Mouse (Mus musculus) liver, embryonic 11.5 days (tissue): ENCODE results near the gene Tmem108. TPM values are rescaled to one million over a fixed set of nuclear protein-coding genes. Genes with fewer than 3 reads are reported as not detected.

Experiments
- ATAC-seq: fragments of 200-750 bp; cut with Nextera tagmentation; replicated peaks from 2 replicates; pipeline ENCODE4 v1.8.0; 2017; ENCODE audit warnings: moderate number of reproducible peaks, mild to moderate bottlenecking, moderate TSS enrichment, moderate library complexity; ENCODE audit not compliant: low FRiP score
- DNase-seq: peaks from one replicate; pipeline ENCODE4 v3.0.0-alpha.2; 2017; ENCODE audit warnings: low spot score
- H3K27ac ChIP-seq: fragments of 300-500 bp; sonication (generic); 2 replicates; pipeline ENCODE4 v1.5.1; 2014; ENCODE audit warnings: mild to moderate bottlenecking, low read depth, low read length, control low read depth
- H3K27me3 ChIP-seq: fragments of 300-500 bp; sonication (generic); replicated peaks from 2 replicates; pipeline ENCODE4 v1.6.1; 2014; ENCODE audit warnings: low read length, mixed read lengths; ENCODE audit not compliant: control insufficient read depth, insufficient read depth
- H3K36me3 ChIP-seq: fragments of 300-500 bp; sonication (generic); 2 replicates; pipeline ENCODE4 v1.6.1; 2014; ENCODE audit warnings: mild to moderate bottlenecking, low read length, moderate library complexity, mixed read lengths; ENCODE audit not compliant: control insufficient read depth, insufficient read depth
- H3K4me1 ChIP-seq: fragments of 300-500 bp; sonication (generic); replicated peaks from 2 replicates; pipeline ENCODE4 v1.6.1; 2014; ENCODE audit warnings: low read length, mixed read lengths; ENCODE audit not compliant: control insufficient read depth, insufficient read depth
- H3K4me2 ChIP-seq: fragments of 300-500 bp; sonication (generic); 2 replicates; pipeline ENCODE4 v1.6.1; 2014; ENCODE audit warnings: mild to moderate bottlenecking, control low read depth, moderate library complexity
- H3K4me3 ChIP-seq: fragments of 300-500 bp; sonication (generic); 2 replicates; pipeline ENCODE4 v1.5.1; 2014; ENCODE audit warnings: low read depth, low read length, control low read depth
- H3K9ac ChIP-seq: fragments of 300-500 bp; sonication (generic); 2 replicates; pipeline ENCODE4 v1.6.1; 2014; ENCODE audit warnings: low read depth, low read length, control low read depth
- H3K9me3 ChIP-seq: fragments of 300-500 bp; sonication (generic); 2 replicates; pipeline ENCODE4 v1.6.1; 2016; ENCODE audit warnings: low read length, inconsistent platforms, mixed read lengths; ENCODE audit not compliant: control insufficient read depth
- WGBS: fragments of 180-500 bp; shearing (Covaris S2); extraction: QIAGEN DNeasy Blood & Tissue Kit; methylation state at CpG from one replicate; pipeline ENCODE4 v1.1.7; 2014; 5-methylcytosine and 5-hydroxymethylcytosine counted together
- polyA plus RNA-seq: library from polyadenylated mRNA; unstranded; fragments of >200 nt; fragmentation: Nextera tagmentation; extraction: Ambion mirVana; gene quantifications from 2 replicates; pipeline ENCODE4 v1.2.1, GENCODE M21; 2014

Tmem108 gene
- polyA plus RNA-seq, 1 experiment from 2014 or later: 17.6 TPM

DNA sequence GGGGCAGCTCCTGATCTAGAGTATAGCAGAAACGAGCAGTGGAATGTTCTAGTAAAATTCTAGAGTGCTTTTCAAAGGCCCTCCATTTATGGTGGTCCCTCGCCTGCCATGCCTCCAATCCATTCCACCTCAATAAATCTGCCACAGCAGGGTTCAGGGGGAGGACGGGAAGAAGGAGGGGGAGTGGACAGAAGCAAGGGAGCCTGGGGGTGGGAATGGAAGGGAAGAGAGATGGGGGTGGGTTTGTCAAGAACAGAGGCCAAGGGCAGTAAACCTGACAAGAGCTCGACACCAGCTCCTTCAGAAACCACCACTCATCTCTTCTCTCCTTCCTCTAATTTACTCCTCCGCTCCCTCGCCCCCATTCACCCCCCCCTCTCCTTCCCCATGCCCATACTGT is 238.6 kb downstream of the Tmem108 start:
- Histone ChIP-seq H3K4me2 (no peak overlapping the region), H3K4me3 (no peak overlapping the region), H3K36me3 (no peaks in the 10 kb centered on the region), H3K27me3 (no peaks in the 10 kb centered on the region), H3K9me3 (no peaks in the 10 kb centered on the region), H3K9ac (no peak overlapping the region), H3K27ac (no peak overlapping the region), H3K4me1 (no peaks in the 10 kb centered on the region)
- DNase-seq: no peak
- 60% methylated on average over 6 of the region's 6 CpGs for WGBS
- no peak for ATAC-seq

DNA sequence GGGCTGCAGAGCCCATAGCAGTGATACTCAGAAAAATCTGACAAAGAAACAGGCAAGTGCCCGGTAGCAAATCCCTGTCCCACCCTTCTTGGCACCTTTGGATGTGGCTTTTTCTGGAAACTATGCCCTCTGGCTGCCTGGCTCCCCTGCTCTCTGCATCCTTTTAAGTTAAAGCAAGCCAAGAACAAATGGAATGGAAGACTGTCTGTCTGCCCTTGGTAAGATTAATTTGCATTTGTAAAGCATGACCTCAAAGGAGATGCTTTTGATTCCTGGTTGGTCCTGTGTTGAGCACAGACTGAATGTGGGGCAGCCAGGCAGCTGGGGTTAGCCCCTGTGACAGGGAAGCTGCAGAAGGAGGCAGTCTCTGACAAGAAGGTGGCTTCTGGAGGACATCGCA is 247.8 kb downstream of the Tmem108 start:
- H3K9me3 ChIP-seq: no peaks in the 10 kb centered on the region
- H3K27ac ChIP-seq: no peak overlapping the region

DNA sequence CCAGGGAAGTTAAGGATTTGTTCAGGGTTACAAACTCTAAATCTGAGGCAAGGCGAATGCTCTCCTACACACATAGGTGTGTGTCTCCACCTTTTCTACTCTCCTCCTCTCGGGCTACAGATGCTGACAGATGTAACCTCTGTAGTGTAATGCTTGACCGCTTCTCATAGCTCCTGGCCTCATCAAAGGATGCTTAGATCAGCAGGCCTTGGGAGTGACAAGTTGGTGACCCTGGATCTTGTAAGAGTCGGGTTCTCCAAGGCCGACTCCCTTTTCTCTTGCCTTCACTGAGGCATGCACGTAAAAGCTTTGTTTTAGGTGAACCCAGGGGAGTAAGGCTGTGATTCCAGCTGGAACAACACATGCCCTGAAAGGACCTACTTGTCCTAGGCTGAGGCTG is 249.4 kb downstream of the Tmem108 start:
- no peak overlapping the region for H3K4me3 ChIP-seq
- DNase-seq (no peak), ATAC-seq (no peak)
- no peaks in the 10 kb centered on the region for H3K36me3 ChIP-seq
- no peaks in the 10 kb centered on the region for H3K9me3 ChIP-seq
- no peak overlapping the region for H3K27ac ChIP-seq
- H3K4me1 ChIP-seq: no peaks in the 10 kb centered on the region
- H3K9ac ChIP-seq: no peak overlapping the region
- H3K27me3 ChIP-seq: no peaks in the 10 kb centered on the region
- no peak overlapping the region for H3K4me2 ChIP-seq
- 79% methylated on average over 6 of the region's 6 CpGs for WGBS

More for the DNA sequence above, 247.8 kb downstream of the Tmem108 start:
- no peak overlapping the region for H3K9ac ChIP-seq
- ATAC-seq (no peak), DNase-seq (no peak)
- H3K4me2 ChIP-seq: no peak overlapping the region
- H3K4me3 ChIP-seq: no peak overlapping the region
- 81% methylated on average over 2 of the region's 2 CpGs for WGBS
- no peaks in the 10 kb centered on the region for H3K27me3 ChIP-seq
- H3K36me3 ChIP-seq: no peaks in the 10 kb centered on the region
- H3K4me1 ChIP-seq: no peaks in the 10 kb centered on the region

DNA sequence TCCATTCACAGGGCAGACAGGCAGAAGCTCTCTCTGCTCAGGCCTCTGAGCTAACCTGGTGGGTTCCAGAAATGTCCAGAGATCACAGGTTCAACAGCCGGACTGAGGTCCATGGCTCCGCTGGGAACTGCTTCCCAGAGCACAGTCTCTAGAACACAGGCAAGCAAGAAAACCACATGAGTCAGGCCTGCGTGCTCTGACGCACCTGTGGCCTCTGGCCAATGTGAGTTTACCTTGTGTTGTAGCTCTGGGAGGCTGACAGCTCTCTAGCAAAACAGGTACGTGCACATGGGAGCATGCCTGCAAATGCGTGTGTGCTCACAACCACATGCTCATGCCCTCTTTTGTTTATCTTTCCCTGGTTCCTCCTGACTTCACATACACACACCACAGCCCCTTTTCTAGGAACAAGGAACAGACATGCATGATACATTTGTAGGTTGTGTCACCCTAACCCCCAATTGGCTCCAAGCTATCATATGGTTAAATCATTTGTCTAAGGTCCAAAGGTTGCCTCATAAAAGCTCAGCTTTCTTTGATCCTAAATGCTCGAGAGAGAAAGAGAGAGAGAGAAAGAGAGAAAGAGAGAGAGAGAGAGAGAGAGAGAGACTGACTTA is 254.6 kb downstream of the Tmem108 start:
- DNase-seq: no peak
- Histone ChIP-seq H3K27ac (no peak overlapping the region), H3K27me3 (no peaks in the 10 kb centered on the region), H3K9ac (no peak overlapping the region), H3K36me3 (no peaks in the 10 kb centered on the region), H3K4me3 (no peak overlapping the region), H3K4me1 (0 out of 2 replicates have a peak, but pooled peaks cover 3% of the 10 kb centered on the region), H3K9me3 (no peaks in the 10 kb centered on the region; the same call in 1 of the 2 replicates), H3K4me2 (no peak overlapping the region)
- WGBS: 79% methylated on average over 7 of the region's 7 CpGs
- ATAC-seq: no peak

DNA sequence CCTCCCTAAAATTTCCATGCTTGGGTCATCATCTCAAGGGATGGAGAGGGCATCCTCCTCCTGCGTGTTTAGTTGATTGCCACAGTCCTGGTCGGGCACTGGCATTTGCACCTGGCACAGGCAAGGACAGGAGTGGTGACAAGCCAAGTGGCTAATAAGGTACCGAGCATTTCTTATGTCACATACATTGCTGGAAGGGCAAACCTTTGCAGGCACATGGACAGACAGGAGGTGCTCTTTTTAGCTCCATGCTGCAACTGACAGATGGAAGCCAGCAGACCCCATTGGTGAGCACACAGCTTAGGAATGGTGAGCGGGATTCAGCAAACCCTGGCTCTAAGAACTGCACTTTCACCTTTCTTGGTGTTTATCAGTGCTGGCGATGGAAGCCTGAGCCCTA is 256.6 kb downstream of the Tmem108 start:
- Histone ChIP-seq H3K4me3 (no peak overlapping the region), H3K27me3 (no peaks in the 10 kb centered on the region), H3K27ac (no peak overlapping the region), H3K9me3 (no peaks in the 10 kb centered on the region; the same call in 1 of the 2 replicates), H3K4me2 (no peak overlapping the region), H3K4me1 (0 out of 2 replicates have a peak, but pooled peaks cover 8% of the 10 kb centered on the region), H3K36me3 (no peaks in the 10 kb centered on the region), H3K9ac (no peak overlapping the region)
- ATAC-seq (no peak), DNase-seq (no peak)
- WGBS: 75% methylated on average over 5 of the region's 5 CpGs

DNA sequence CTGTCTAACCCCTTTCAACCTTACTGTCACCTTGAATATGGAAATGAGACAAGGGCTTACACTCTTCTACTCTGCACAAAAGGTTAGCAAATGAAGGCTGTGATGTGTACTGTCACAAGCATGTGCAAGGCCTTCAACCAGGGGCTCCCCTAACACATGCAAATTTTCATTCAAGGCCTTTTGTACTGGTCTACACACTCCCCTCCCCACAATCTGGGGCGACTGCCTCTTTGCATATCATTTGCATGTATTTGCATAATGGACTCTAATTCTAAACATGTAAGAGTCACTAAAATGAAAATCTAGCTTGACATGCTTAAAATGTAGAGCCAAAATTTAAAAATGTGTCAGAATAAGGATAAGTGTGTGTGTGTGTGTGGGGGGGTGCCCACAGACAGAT is 257.0 kb downstream of the Tmem108 start:
- no peak overlapping the region for H3K27ac ChIP-seq
- no peak for ATAC-seq
- WGBS: 80% methylated on average over 1 of the region's 1 CpGs

DNA sequence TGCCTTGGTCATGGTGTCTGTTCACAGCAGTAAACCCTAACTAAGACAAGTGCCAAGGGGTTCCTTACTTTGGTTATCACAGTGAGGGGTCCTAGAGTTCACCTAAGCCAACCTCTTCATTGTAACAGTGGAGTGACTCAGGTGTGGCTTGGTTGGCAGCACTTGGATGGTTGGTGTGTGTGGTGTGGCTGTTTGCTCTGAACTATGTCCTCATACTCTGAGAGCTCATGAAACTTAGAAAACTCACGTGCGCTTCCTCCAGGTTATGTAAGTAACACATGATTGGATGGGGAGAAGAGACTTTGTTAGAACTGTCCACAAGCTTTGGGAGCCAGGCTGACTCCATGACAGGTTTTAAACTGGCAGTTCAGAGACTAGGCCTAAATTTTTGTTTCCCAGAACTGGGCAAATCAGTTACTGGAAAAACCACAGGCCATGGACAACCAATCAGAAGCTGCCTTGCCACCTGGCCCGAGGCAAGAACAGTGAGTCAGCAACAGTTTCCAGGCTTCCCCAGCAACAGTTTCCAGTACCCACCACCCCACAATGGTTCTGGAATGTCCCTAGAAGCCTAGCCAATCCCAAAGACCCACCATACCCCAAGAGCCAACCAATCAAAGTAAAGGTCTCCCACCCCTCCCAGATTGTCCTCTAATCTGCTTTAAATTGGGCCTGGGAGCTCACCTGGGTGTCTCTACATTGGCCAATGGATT is 257.9 kb downstream of the Tmem108 start:
- Histone ChIP-seq H3K27ac (no peak overlapping the region), H3K9ac (no peak overlapping the region), H3K4me3 (no peak overlapping the region), H3K4me2 (no peak overlapping the region), H3K4me1 (0 out of 2 replicates have a peak, but pooled peaks cover 8% of the 10 kb centered on the region), H3K9me3 (no peaks in the 10 kb centered on the region; the same call in 1 of the 2 replicates), H3K27me3 (no peaks in the 10 kb centered on the region), H3K36me3 (no peaks in the 10 kb centered on the region)
- 77% methylated on average over 3 of the region's 3 CpGs for WGBS
- no peak for DNase-seq
- no peak for ATAC-seq

More for the DNA sequence above, 257.0 kb downstream of the Tmem108 start:
- H3K4me2 ChIP-seq: no peak overlapping the region
- no peak for DNase-seq
- no peaks in the 10 kb centered on the region for H3K36me3 ChIP-seq
- H3K4me3 ChIP-seq: no peak overlapping the region
- H3K9ac ChIP-seq: no peak overlapping the region
- H3K27me3 ChIP-seq: no peaks in the 10 kb centered on the region
- H3K9me3 ChIP-seq: no peaks in the 10 kb centered on the region; the same call in 1 of the 2 replicates
- 0 out of 2 replicates have a peak, but pooled peaks cover 8% of the 10 kb centered on the region for H3K4me1 ChIP-seq

DNA sequence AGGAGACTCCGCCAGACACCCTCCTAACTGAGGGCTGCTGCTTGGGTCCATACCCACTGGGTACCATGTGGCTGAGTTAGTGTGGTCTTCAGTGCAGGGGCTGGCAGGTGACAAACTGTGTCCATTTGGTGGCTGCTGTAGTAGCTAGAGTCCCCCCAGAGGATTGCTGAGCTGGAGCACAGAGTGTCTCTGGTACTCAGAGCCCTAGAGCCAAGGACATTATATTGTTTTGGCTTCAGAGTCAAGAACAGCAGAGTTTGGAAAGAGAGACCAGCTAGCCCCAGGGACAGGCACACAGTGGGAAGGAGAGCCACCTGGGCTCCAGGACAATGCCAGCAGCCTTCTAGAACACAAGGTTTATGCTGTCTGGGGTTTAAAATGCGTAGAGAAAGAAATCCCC is 259.0 kb downstream of the Tmem108 start:
- Histone ChIP-seq H3K4me2 (no peak overlapping the region), H3K36me3 (no peaks in the 10 kb centered on the region), H3K27ac (no peak overlapping the region), H3K9ac (no peak overlapping the region), H3K4me3 (no peak overlapping the region), H3K9me3 (no peaks in the 10 kb centered on the region; the same call in 1 of the 2 replicates), H3K4me1 (0 out of 2 replicates have a peak, but pooled peaks cover 8% of the 10 kb centered on the region), H3K27me3 (no peaks in the 10 kb centered on the region)
- DNase-seq (no peak), ATAC-seq (no peak)
- whole genome bisulfite sequencing: 85% methylated on average over 2 of the region's 2 CpGs
